Mouse (Mus musculus) forelimb bud, embryonic 11.5 days (tissue): ENCODE results near the gene Vmn1r16.
"Not testable (repeated sequence)": the region's sequence is repeated elsewhere in the genome, so short reads cannot be mapped to it uniquely, and the experiment has no call there.

Experiments used
- DNase-seq: peaks from one replicate; pipeline ENCODE4 v3.0.0-alpha.2; 2012; ENCODE audit warnings: low read depth, low spot score

The Vmn1r16 gene

GRCm38 (mm10) chr6:57329394-57329793, at the start of gene Vmn1r16:
Gene Vmn1r16 (minus strand): TSS chr6:57329494.
- no peak for DNase-seq

DNA sequence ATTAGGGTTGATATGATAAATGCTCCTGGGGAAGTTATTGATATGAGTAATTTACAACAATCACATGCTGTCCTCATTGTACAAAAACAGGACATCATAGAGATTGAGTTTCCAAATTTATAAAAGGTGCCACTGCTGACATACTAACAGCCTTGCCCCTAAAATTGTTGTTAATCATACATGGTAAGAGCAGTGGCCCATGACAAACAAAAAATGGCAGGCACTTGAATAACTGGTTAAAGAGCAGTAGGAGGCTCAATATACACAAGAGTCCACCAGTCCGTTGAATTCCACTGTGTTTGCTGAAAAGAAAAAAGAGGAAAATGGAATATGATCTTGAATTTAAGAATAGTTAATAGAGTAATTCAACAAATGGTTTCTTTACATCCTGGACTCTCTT, 38.2 kb upstream of the Vmn1r16 start:
- DNase-seq: no peak

DNA sequence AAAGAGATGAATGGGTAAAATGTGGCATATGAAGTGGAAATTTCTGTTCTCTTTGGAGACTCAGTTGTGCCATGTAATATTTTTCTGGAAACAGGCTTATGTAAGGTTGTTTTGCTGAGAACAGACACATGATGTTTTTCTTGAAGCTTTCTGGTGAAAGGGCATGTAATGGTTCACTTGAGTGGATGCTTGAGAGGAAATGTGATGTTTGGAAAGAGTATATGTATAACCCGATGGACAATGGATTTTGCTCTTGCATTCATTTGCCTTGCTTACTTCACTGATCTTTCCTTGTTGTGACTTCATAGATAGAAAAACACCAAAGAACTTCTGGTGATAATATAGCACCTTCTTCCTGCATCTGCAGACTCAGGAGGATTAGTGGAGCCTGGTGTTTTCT, 36.6 kb upstream of the Vmn1r16 start:
- DNase-seq: not testable (repeated sequence)

DNA sequence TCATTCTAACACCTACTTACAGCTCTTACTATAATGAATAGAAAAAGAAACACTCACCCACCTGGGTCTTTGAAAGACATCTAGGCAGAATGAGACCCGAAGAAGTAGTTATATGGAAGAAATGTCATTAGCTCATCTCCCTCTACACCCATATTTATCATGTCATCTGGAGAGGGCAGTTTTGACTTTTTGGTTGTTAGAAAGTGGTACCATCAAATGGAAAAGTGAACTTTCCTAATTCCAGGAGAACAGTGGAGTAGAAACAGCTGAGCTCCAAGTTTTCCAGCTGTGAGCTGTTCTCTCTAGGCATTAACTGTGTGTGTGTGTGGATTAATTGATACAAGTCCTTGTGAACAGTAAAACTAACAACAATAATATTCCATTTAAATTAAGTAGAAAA, 34.3 kb upstream of the Vmn1r16 start, which contains the start of gene Vmn1r17:
Gene Vmn1r17 (minus strand): TSS at position 101 of the 400 bp plus-strand sequence.
- DNase-seq: no peak

DNA sequence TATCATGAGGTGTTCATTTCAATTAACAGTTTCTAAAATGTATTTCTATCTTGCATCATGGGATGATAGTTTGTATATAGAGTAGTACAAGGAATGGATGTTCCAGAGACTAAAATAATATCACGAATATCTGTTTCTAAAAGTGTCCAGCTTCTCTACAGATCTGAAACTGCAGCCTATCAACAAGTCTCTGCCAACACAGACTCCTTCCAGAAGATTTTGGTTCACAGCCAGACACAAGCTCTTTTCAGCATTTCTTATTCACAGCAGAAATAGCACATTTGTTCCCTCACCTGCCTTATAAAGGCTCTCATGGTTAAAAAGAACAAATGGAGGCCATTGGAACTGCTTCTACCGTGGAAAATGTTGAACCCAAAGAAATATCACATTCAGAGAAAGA, 27.6 kb upstream of the Vmn1r16 start:
- no peak for DNase-seq

- DNase-seq: no peak
Observed at GRCm38 (mm10) chr6:57326176-57326575, 3.1 kb downstream of the Vmn1r16 start.

DNA sequence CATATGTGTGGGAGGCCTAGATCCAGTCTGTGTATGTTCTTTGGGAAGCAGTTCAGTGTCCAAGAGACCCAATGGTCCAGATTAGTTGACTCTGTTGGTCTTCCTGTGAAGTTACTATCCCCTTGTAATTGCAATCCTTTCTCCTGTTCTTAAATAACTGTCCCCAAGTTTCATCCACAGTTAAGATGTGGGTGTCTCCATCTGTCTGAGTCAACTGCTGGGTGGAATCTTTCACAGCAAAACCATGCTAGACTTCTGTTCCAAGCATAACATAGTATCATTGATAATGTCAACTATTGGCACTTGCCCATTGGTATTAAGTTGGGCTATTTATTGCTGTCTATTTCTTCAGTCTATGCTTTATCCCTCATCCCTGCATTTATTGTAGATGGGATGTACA, 50.3 kb downstream of the Vmn1r16 start:
- DNase-seq: no peak

DNA sequence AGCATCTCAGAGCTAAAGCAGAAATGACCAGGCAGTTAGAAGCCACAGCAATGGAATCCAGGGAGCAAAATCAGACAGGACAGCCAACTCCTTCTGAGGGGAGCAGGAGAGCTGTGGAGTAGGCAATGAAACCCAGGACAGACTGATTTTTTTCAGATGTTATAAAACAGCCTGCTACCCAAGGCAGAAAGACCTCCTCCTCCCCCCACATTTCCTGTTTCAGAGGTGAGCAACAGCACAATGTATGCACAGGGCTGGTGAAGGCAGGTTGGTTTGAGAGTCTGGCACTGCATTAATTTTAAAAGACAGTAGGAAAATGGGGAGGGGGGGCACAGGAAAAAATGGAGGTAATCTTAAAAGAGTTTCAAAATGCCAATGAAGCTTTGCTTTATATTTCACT, 56.8 kb downstream of the Vmn1r16 start:
- DNase-seq: peak; percentile 8

- DNase-seq: no peak
Observed at GRCm38 (mm10) chr6:57271881-57272280, 57.4 kb downstream of the Vmn1r16 start.
